18 mouse cellular contexts compared by ENCODE assay signal in the genomic region with DNA sequence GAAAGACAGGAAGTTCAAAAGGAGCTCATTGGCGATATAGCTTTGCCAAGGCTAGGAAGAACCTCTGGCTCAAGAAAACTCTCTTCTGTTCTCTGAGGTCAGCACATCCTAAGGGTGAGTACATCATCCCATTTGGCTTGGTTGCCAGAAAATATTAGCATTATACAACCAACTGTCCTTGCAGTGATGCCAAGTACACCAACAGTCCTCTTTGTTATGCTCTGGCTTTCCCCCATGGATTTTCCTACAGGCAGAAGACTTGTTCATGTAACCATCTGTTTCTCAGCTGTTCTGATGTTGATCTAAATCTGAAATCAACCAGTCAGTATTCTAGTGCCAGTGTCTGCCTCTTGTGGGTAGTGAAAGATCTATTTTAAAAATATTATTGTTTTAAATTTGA.
DNase-seq lines count a peak whose midpoint lies in the region; ATAC-seq lines count a peak whose summit lies in the region.
"Had no signal": no experiment of that assay in that cellular context is flagged by ENCODE, and none has a peak within 500 bp of the region (broad histone marks: within the 10 kb centered on the region; RNA-seq: fewer than 3 reads in every experiment).

No protein-coding gene starts in this region.

- WGBS in forebrain, embryonic 14.5 days, result 74% methylated on average over 1 of the region's 1 CpGs
- 76% methylated on average over 1 of the region's 1 CpGs for WGBS in forebrain, embryonic 15.5 days

- peak; percentile 41 for DNase-seq in forebrain, embryonic 14.5 days (ENCODE audit: low spot score)
- DNase-seq in layer of hippocampus, adult 11-12 months (ENCODE audit: low spot score), result peak; percentile 15
- no peak for DNase-seq in layer of hippocampus, postnatal 25 days (ENCODE audit: extremely low spot score in 1 of 2, low spot score in 1 of 2)
- peak; percentile 66 for DNase-seq in adipocyte (ENCODE audit: low spot score)
- DNase-seq in layer of hippocampus, postnatal 36 days, result peak; percentile 3 to 16
- DNase-seq in neural tube, embryonic 10.5 days (ENCODE audit: extremely low spot score, low spot score), result no peak
- DNase-seq: B cell, adult 2 months; cerebellum, adult 8-10 months; kidney, adult 18-20 months; kidney, postnatal 4 days; lung, postnatal 36 days; thymus, postnatal 25 days had no signal

- H3K9me3 ChIP-seq in forebrain, embryonic 14.5 days (replicated peaks; ENCODE audit: control insufficient read depth, low read length), result no peaks in the 10 kb centered on the region
- H3K9me3 ChIP-seq in forebrain, embryonic 15.5 days, result no peaks in the 10 kb centered on the region
- H3K9me3 ChIP-seq: embryonic facial prominence, embryonic 15.5 days; limb, embryonic 12.5 days; liver, embryonic 15.5 days; midbrain, embryonic 12.5 days had no signal

- no peaks in the 10 kb centered on the region for H3K4me1 ChIP-seq in forebrain, embryonic 14.5 days (ENCODE audit: control insufficient read depth, insufficient read depth, low read length)
- H3K4me1 ChIP-seq in forebrain, embryonic 15.5 days, result no peaks in the 10 kb centered on the region
- H3K4me1 ChIP-seq: embryonic facial prominence, embryonic 15.5 days; limb, embryonic 12.5 days; liver, embryonic 15.5 days; midbrain, embryonic 12.5 days had no signal

- H3K4me2 ChIP-seq in forebrain, embryonic 14.5 days (ENCODE audit: low read length), result no peak overlapping the region
- no peak overlapping the region for H3K4me2 ChIP-seq in forebrain, embryonic 15.5 days (replicated peaks)
- H3K4me2 ChIP-seq: embryonic facial prominence, embryonic 15.5 days; limb, embryonic 12.5 days; liver, embryonic 15.5 days; midbrain, embryonic 12.5 days had no signal

- no peaks in the 10 kb centered on the region for H3K36me3 ChIP-seq in forebrain, embryonic 14.5 days (ENCODE audit: control insufficient read depth, insufficient read depth, low read length)
- H3K36me3 ChIP-seq in forebrain, embryonic 15.5 days, result no peaks in the 10 kb centered on the region
- H3K36me3 ChIP-seq: embryonic facial prominence, embryonic 15.5 days; limb, embryonic 12.5 days; liver, embryonic 15.5 days; midbrain, embryonic 12.5 days had no signal

- no peak overlapping the region for H3K4me3 ChIP-seq in forebrain, embryonic 14.5 days (ENCODE audit: low read depth, low read length)
- no peak overlapping the region for H3K4me3 ChIP-seq in forebrain, embryonic 15.5 days
- H3K4me3 ChIP-seq: embryonic facial prominence, embryonic 15.5 days; limb, embryonic 12.5 days; liver, embryonic 15.5 days; midbrain, embryonic 12.5 days had no signal

- H3K27ac ChIP-seq in forebrain, embryonic 14.5 days (ENCODE audit: low read depth, low read length), result no peak overlapping the region
- H3K27ac ChIP-seq in forebrain, embryonic 15.5 days (replicated peaks), result no peak overlapping the region
- H3K27ac ChIP-seq: embryonic facial prominence, embryonic 15.5 days; limb, embryonic 12.5 days; liver, embryonic 15.5 days; midbrain, embryonic 12.5 days; stomach, postnatal 0 days had no signal

- ATAC-seq in forebrain, embryonic 14.5 days, result no peak
- no peak for ATAC-seq in forebrain, embryonic 15.5 days (replicated peaks)

- no peaks in the 10 kb centered on the region for H3K27me3 ChIP-seq in forebrain, embryonic 14.5 days (replicated peaks; ENCODE audit: control insufficient read depth, insufficient read depth, low read length)
- H3K27me3 ChIP-seq in forebrain, embryonic 15.5 days, result no peaks in the 10 kb centered on the region
- H3K27me3 ChIP-seq: embryonic facial prominence, embryonic 15.5 days; liver, embryonic 15.5 days had no signal

- H3K9ac ChIP-seq in forebrain, embryonic 14.5 days (ENCODE audit: low read length), result no peak overlapping the region
- no peak overlapping the region for H3K9ac ChIP-seq in forebrain, embryonic 15.5 days (replicated peaks)
- H3K9ac ChIP-seq: embryonic facial prominence, embryonic 15.5 days; limb, embryonic 12.5 days; liver, embryonic 15.5 days; midbrain, embryonic 12.5 days had no signal

Comparison
In these comparisons a context has a peak if more than half of its experiments do, and no peak if none do; other contexts are left out.
1. DNase-seq: peak in forebrain, embryonic 14.5 days (single experiment), layer of hippocampus, adult 11-12 months (single experiment), adipocyte (single experiment) and layer of hippocampus, postnatal 36 days (2 of 2); none in layer of hippocampus, postnatal 25 days (0 of 2) and neural tube, embryonic 10.5 days (single experiment).